Mouse (Mus musculus) stomach, postnatal 0 days (tissue): ENCODE results near the gene Gabpa. TPM values are rescaled to one million over a fixed set of nuclear protein-coding genes. Genes with fewer than 3 reads are reported as not detected.

Experiments
- ATAC-seq: fragments of 200-750 bp; cut with Nextera tagmentation; 2 replicates; pipeline ENCODE4 v1.8.0; 2017; ENCODE audit not compliant: low FRiP score, low TSS enrichment
- DNase-seq: peaks from one replicate; pipeline ENCODE4 v3.0.0-alpha.2; 2016; ENCODE audit warnings: low spot score
- H3K27ac ChIP-seq: fragments of 300-500 bp; sonication (generic); replicated peaks from 2 replicates; pipeline ENCODE4 v1.5.1; 2014; ENCODE audit warnings: mild to moderate bottlenecking, control low read depth
- H3K27me3 ChIP-seq: fragments of 300-500 bp; sonication (generic); 2 replicates; pipeline ENCODE4 v1.6.1; 2014; ENCODE audit warnings: low read length; ENCODE audit not compliant: control insufficient read depth, insufficient read depth
- H3K36me3 ChIP-seq: fragments of 300-500 bp; sonication (generic); 2 replicates; pipeline ENCODE4 v1.6.1; 2014; ENCODE audit warnings: low read length, mixed read lengths; ENCODE audit not compliant: control insufficient read depth, insufficient read depth
- H3K4me1 ChIP-seq: fragments of 300-500 bp; sonication (generic); replicated peaks from 2 replicates; pipeline ENCODE4 v1.6.1; 2014; ENCODE audit warnings: antibody characterized with exemption; ENCODE audit not compliant: control insufficient read depth, insufficient read depth
- H3K4me2 ChIP-seq: fragments of 300-500 bp; sonication (generic); replicated peaks from 2 replicates; pipeline ENCODE4 v1.6.1; 2014; ENCODE audit warnings: low read depth, mild to moderate bottlenecking, control low read depth, moderate library complexity
- H3K4me3 ChIP-seq: fragments of 300-500 bp; sonication (generic); 2 replicates; pipeline ENCODE4 v1.5.1; 2014; ENCODE audit warnings: low read depth, low read length, control low read depth
- H3K9ac ChIP-seq: fragments of 300-500 bp; sonication (generic); 2 replicates; pipeline ENCODE4 v1.6.1; 2014; ENCODE audit warnings: mild to moderate bottlenecking, low read length, control low read depth, mixed read lengths
- H3K9me3 ChIP-seq: fragments of 300-500 bp; sonication (generic); 2 replicates; pipeline ENCODE4 v1.6.1; 2016; ENCODE audit warnings: low read length; ENCODE audit not compliant: control insufficient read depth
- CTCF ChIP-seq: IDR thresholded peaks from 2 replicates; pipeline ENCODE4 v1.5.1; 2016; ENCODE audit warnings: antibody characterized with exemption, low read depth, mild to moderate bottlenecking, moderate library complexity
- EP300 ChIP-seq: optimal IDR thresholded peaks from 2 replicates; pipeline ENCODE3; 2016; ENCODE audit warnings: antibody characterized with exemption
- WGBS: fragments of 180-500 bp; shearing (Covaris S2); extraction: QIAGEN DNeasy Blood & Tissue Kit; methylation state at CpG from one replicate; pipeline ENCODE4 v1.1.7; 2014; 5-methylcytosine and 5-hydroxymethylcytosine counted together
- polyA plus RNA-seq: library from polyadenylated mRNA; unstranded; fragments of >200 nt; fragmentation: Nextera tagmentation; extraction: Ambion mirVana; gene quantifications from 2 replicates; pipeline ENCODE4 v1.2.1, GENCODE M21; 2015

The Gabpa gene
- polyA plus RNA-seq, 1 experiment from 2014 or later, result 11.1 TPM

DNA sequence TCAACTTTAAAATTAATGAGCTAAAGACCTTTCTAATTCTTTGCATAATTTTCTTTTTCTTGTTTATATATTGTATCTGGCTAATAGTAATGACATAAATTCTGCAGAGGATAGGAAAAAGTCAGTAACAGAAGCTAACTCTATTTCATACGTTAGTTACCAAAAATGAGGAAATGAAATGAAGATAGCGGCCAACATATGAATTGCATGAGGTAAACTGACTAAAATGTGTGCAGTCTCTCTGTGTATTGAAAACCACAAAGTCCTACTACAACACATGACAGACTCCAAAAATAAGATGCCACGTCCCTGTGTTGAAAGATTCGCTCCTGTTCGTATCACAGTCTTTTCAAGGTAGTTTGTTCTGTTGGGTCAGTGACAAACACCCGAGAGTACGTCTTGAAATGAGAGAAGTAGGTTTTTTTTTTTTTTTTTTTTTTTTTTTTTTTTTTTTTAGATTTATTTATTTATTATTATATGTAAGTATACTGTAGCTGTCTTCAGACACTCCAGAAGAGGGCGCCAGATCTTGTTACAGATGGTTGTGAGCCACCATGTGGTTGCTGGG lies 47.1 kb downstream of the Gabpa start:
- ATAC-seq (no peak), DNase-seq (no peak)
- H3K9ac ChIP-seq, result no peak overlapping the region
- no peak for TF ChIP-seq CTCF
- no peak for TF ChIP-seq EP300
- no peak overlapping the region for H3K27ac ChIP-seq
- H3K4me3 ChIP-seq, result no peak overlapping the region
- H3K36me3 ChIP-seq, result no peaks in the 10 kb centered on the region
- H3K4me2 ChIP-seq, result no peak overlapping the region
- H3K9me3 ChIP-seq, result no peaks in the 10 kb centered on the region
- H3K27me3 ChIP-seq, result no peaks in the 10 kb centered on the region
- H3K4me1 ChIP-seq, result no peaks in the 10 kb centered on the region
- 90% methylated on average over 7 of the region's 8 CpGs for WGBS

- no peak for DNase-seq
- no peaks in the 10 kb centered on the region for H3K9me3 ChIP-seq
- no peaks in the 10 kb centered on the region for H3K36me3 ChIP-seq
- H3K4me1 ChIP-seq, result no peaks in the 10 kb centered on the region
- no peaks in the 10 kb centered on the region for H3K27me3 ChIP-seq
- 67% methylated on average over 8 of the region's 8 CpGs for WGBS
- no peak for ATAC-seq
- no peak overlapping the region for H3K4me3 ChIP-seq
- H3K4me2 ChIP-seq, result no peak overlapping the region
- no peak overlapping the region for H3K9ac ChIP-seq
- no peak for TF ChIP-seq CTCF
- no peak for TF ChIP-seq EP300
- H3K27ac ChIP-seq, result no peak overlapping the region
Measured at GRCm38 (mm10) chr16:84884572-84884971, 49.8 kb downstream of the Gabpa start.

DNA sequence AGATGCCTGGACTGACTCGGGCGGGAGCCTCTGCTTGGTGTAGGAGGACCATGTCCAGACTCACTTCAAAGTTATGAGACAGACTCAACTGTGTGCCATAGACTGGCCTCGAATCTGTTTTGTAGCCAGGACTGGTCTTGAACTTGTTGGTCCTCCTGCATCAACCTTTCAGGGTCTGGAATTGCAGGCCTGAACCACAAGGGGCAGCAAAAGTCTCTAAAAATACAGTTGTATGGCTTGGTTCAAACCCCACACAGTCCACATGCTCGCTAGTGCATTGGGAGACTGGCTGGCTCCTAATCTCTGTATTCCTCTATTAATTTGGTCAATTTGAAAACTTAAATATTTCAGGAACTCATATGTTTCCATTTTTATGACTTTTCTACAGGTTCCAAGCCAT lies 68.3 kb downstream of the Gabpa start:
- no peak for TF ChIP-seq EP300
- no peak for TF ChIP-seq CTCF
- H3K9ac ChIP-seq, result no peak overlapping the region
- no peaks in the 10 kb centered on the region for H3K9me3 ChIP-seq
- H3K4me1 ChIP-seq, result no peaks in the 10 kb centered on the region
- DNase-seq (no peak), ATAC-seq (no peak)
- H3K27ac ChIP-seq, result no peak overlapping the region
- no peak overlapping the region for H3K4me2 ChIP-seq
- no peaks in the 10 kb centered on the region for H3K36me3 ChIP-seq
- H3K4me3 ChIP-seq, result no peak overlapping the region
- 84% methylated on average over 4 of the region's 4 CpGs for WGBS
- no peaks in the 10 kb centered on the region for H3K27me3 ChIP-seq

GRCm38 (mm10) chr16:84911477-84912165 lies 76.9 kb downstream of the Gabpa start:
- H3K4me2 ChIP-seq, result no peak overlapping the region
- H3K27me3 ChIP-seq, result no peaks in the 10 kb centered on the region
- TF ChIP-seq CTCF (no peak), EP300 (no peak)
- H3K36me3 ChIP-seq, result no peaks in the 10 kb centered on the region
- no peak for DNase-seq
- no peak overlapping the region for H3K9ac ChIP-seq
- ATAC-seq, result no peak
- H3K4me3 ChIP-seq, result no peak overlapping the region
- WGBS, result 92% methylated on average over 8 of the region's 8 CpGs
- H3K4me1 ChIP-seq, result no peaks in the 10 kb centered on the region
- H3K9me3 ChIP-seq, result no peaks in the 10 kb centered on the region
- no peak overlapping the region for H3K27ac ChIP-seq

Other genes with a start within 250 kb of the Gabpa start
- gene Mrpl39, start 99.2 kb upstream of the Gabpa start, polyA plus RNA-seq, result 30.2 and 31.2 TPM in 2 replicates
- gene Jam2, start 60.8 kb upstream of the Gabpa start, polyA plus RNA-seq, result 6.3 and 6.4 TPM in 2 replicates
- gene Atp5j, start 700 bp downstream of the Gabpa start, polyA plus RNA-seq, result 956 and 984 TPM in 2 replicates